Mouse (Mus musculus) small intestine, adult 2 months (tissue): Measurements from ENCODE around the gene Parp12. TPM values are rescaled to one million over a fixed set of nuclear protein-coding genes. Genes with fewer than 3 reads are reported as not detected.

Experiments
- H3K27ac ChIP-seq: fragments of 200-500 bp; 2 replicates; pipeline ENCODE4 v1.5.1; 2012; ENCODE audit warnings: low read depth, low read length, control low read depth, inconsistent platforms; ENCODE audit not compliant: insufficient read depth
- H3K27me3 ChIP-seq: fragments of 200-500 bp; 2 replicates; pipeline ENCODE4 v1.6.1; 2012; ENCODE audit warnings: mild to moderate bottlenecking, moderate library complexity, low read length, inconsistent platforms; ENCODE audit not compliant: control insufficient read depth, insufficient read depth
- H3K36me3 ChIP-seq: fragments of 200-500 bp; 2 replicates; pipeline ENCODE4 v1.6.1; 2012; ENCODE audit warnings: mild to moderate bottlenecking, low read length, control low read depth, inconsistent platforms; ENCODE audit not compliant: control insufficient read depth, insufficient read depth
- H3K4me1 ChIP-seq: fragments of 200-500 bp; 2 replicates; pipeline ENCODE4 v1.6.1; 2012; ENCODE audit warnings: low read length, inconsistent platforms, mixed read lengths; ENCODE audit not compliant: control insufficient read depth, insufficient read depth, insufficient read length
- H3K4me3 ChIP-seq: fragments of 200-500 bp; 2 replicates; pipeline ENCODE4 v1.5.1; 2012; ENCODE audit warnings: low read depth, mild to moderate bottlenecking, control low read depth, inconsistent platforms, low read length, moderate library complexity
- CTCF ChIP-seq: fragments of 200-500 bp; IDR thresholded peaks from 2 replicates; pipeline ENCODE4 v1.5.1; 2012; ENCODE audit warnings: low read depth, mild to moderate bottlenecking, control low read depth, inconsistent platforms, low read length, moderate library complexity, mixed read lengths; ENCODE audit not compliant: insufficient replicate concordance, insufficient read length; ENCODE audit errors: extremely low read depth
- POLR2A ChIP-seq: fragments of 200-500 bp; IDR thresholded peaks from 2 replicates; pipeline ENCODE4 v1.6.1; 2012; ENCODE audit warnings: low read depth, mild to moderate bottlenecking, control low read depth, inconsistent platforms, low read length, moderate library complexity
- WGBS: fragments of 180-500 bp; shearing (Covaris S2); methylation state at CpG from one replicate; pipeline ENCODE4 v1.1.7; 2018; 5-methylcytosine and 5-hydroxymethylcytosine counted together
- polyA plus RNA-seq: library from polyadenylated mRNA; depleted of rRNA; stranded (reverse); fragments of >200 nt; gene quantifications from 2 replicates; pipeline ENCODE4 v1.2.3, GENCODE M21; 2012; rRNA removed

Gene Parp12
- polyA plus RNA-seq, 1 experiment, result 103 TPM

DNA sequence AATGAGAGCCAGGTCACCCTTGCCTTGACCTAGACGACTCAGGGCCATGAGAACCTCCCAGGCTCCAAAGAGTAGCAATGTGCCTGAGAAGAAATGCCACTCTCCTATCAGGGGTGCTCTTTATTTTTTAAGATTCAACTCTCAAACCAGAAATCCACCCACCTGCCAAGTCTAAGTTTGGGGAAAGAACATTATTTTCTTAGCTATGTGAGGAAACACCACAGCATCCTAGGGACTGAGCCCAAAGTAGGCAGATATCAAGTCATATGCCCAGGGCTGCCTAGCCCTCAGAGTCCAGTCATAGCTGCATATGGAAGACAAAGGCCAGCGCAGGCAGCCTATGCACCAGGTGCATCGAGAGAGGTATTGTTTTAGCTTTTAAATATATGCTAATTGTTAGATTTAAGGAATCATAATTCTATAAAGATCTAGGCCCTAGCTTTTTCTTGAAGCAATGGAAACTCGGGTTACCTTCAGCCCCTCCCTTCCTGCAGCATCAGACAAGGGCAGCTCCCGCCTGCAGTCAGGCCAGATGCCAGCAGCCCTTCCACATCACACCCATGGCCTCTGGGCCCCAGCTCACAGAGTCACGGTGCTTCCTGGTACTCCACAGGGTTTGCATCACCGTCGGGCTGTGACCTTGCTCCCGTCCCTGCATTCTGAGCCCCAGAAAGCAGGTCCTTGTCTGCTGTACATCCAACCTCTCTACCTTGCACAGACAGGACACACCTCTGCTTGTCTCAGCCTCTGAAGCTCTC, 66.2 kb downstream of the Parp12 start:
- WGBS, result 44% methylated on average over 9 of the region's 9 CpGs
- Histone ChIP-seq H3K4me1 (peaks cover 6% of the 10 kb centered on the region), H3K27ac (no peak overlapping the region), H3K27me3 (no peaks in the 10 kb centered on the region), H3K36me3 (no peaks in the 10 kb centered on the region), H3K4me3 (no peak overlapping the region)
- TF ChIP-seq POLR2A (no peak), CTCF (no peak)

GRCm38 (mm10) chr6:39050836-39051235, 67.3 kb downstream of the Parp12 start:
- Histone ChIP-seq H3K27ac (no peak overlapping the region), H3K4me3 (no peak overlapping the region), H3K4me1 (peaks cover 6% of the 10 kb centered on the region), H3K36me3 (no peaks in the 10 kb centered on the region), H3K27me3 (no peaks in the 10 kb centered on the region)
- no peak for TF ChIP-seq POLR2A
- no peak for TF ChIP-seq CTCF
- 78% methylated on average over 6 of the region's 6 CpGs for WGBS

GRCm38 (mm10) chr6:39049141-39049540, 69.0 kb downstream of the Parp12 start:
- H3K27ac ChIP-seq, result no peak overlapping the region
- TF ChIP-seq POLR2A, result no peak
- TF ChIP-seq CTCF, result no peak
- H3K4me1 ChIP-seq, result peaks cover 2% of the 10 kb centered on the region; the same call in 1 of the 2 replicates
- H3K36me3 ChIP-seq, result no peaks in the 10 kb centered on the region
- no peak overlapping the region for H3K4me3 ChIP-seq
- H3K27me3 ChIP-seq, result no peaks in the 10 kb centered on the region
- WGBS, result 80% methylated on average over 5 of the region's 5 CpGs

GRCm38 (mm10) chr6:39040451-39040850, 77.7 kb downstream of the Parp12 start:
- WGBS, result 85% methylated on average over 9 of the region's 9 CpGs
- H3K27ac ChIP-seq, result no peak overlapping the region
- TF ChIP-seq CTCF (no peak), POLR2A (no peak)
- H3K27me3 ChIP-seq, result no peaks in the 10 kb centered on the region
- H3K36me3 ChIP-seq, result no peaks in the 10 kb centered on the region
- H3K4me1 ChIP-seq, result no peaks in the 10 kb centered on the region
- H3K4me3 ChIP-seq, result no peak overlapping the region

Other genes starting within 250 kb of the Parp12 start
- 1.7 and 1.8 TPM in 2 replicates for gene Tbxas1, start 242.9 kb downstream of the Parp12 start, polyA plus RNA-seq
- gene Hipk2, start 242.2 kb downstream of the Parp12 start, polyA plus RNA-seq, result 28.7 and 74.7 TPM in 2 replicates
- gene Kdm7a, start 88.4 kb upstream of the Parp12 start, polyA plus RNA-seq, result 1.4 and 3.6 TPM in 2 replicates